Mouse (Mus musculus): ENCODE data around the gene Arhgap33. TPM values are rescaled to one million over a fixed set of nuclear protein-coding genes. Genes with fewer than 3 reads are reported as not detected.
"Not testable (repeated sequence)": the region's sequence is repeated elsewhere in the genome, so short reads cannot be mapped to it uniquely, and the experiment has no call there.

Gene Arhgap33
- total RNA-seq, 2 experiments from 2014 or later: 0.74 to 1.1 TPM

GRCm38 (mm10) chr7:30495506-30496042 lies 39.3 kb downstream of the Arhgap33 start:
- DNase-seq: not testable (repeated sequence)

DNA sequence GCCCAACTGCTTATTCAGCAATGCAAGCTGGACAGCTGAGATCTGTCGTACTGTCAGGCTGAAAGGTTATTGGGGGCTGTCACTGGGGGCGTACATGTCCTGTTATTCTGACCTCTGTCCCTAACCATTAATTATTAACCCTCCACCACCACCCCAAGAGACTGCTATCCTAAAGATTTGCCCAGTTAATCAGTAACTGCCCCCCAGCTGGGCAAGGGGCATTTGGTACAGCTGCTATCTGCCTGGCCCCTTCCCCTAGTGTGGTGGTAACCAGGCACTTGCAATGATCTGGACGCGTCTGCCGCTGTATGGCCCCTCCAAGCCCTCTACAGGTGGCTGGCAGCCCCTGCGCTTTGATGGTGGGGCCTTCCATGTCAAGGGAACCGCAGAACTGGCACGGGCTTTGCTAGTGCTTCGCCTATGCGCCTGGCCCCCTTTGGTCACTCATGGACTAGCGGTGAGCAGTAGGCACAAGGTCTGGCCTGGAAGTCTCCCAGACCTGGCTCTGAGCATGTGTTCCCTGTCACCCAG lies 41.4 kb downstream of the Arhgap33 start, which contains the start of gene Prodh2:
Gene Prodh2, plus strand, starts transcription at position 222 of the 531 bp plus-strand sequence.
- DNase-seq: no peak

DNA sequence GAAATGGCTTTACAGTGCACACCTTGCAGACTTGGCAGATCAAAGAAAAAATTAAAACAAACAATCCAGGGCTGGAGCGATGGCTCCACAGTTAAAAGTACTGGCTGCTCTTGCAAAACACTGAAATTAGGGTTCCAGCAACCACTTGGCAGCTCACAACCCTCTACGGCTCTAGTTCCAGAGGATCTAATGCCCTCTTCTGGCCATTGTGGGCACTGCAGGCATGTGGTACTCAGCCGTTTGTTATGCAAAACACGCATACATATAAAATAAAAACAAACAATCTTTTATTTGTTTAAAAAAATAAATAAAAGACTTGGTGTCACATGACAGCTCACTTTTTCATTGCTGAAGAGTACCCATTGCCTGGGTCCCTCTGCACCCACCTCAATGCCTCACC lies 42.1 kb downstream of the Arhgap33 start:
- peak; percentile 50 for DNase-seq

DNA sequence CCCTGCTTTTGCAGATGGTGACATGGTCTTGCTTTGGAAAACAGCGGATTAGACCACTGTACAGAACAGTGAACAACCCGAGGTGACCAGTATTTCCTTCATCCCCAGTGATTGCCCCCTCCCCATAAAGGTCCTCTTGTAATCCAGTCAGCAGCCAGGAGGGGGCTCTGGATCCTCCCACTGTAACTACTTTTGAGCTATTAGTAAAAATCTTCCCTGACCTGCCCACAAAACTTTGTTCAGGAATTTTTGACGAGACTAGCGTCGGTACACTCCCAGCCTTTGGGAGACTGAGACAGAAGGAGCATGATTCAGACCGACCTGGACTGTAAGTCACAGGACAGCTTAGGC lies 43.9 kb downstream of the Arhgap33 start:
- no peak for DNase-seq

DNA sequence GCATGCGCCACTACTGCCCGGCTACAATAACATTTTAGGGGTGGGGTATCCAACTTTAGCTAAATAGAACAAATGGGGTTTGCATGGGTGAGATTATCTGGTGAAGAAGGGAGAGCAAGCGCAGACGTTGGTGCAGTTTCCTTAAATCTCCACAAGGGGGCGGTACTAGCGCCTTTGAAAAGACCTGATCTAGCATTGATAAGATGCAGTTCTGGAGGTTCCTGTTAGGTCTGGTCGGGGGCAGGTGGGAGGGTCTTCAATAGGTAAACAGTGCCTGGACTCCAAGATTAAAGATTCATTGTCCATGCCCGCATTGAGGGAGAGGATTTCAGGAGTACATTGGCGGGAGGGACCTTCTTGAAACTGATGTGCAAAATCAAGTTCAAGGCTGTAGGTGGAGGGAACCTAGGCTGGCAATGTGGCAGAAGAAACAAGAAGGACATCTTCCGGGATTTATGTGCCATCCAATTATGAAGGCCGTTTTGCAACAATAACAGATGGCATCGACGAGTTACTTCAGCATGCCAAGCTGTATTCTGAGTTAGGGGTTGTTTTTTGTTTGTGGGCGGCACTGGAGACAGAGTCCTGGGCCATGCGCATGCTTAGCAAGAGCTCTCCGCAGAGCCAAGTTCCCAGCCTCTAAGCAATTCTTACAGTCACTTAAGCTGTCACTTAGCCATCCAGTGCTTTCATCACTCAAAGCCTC lies 44.5 kb downstream of the Arhgap33 start:
- no peak for DNase-seq

- no peak for DNase-seq
These were observed 50.6 kb downstream of the Arhgap33 start for GRCm38 (mm10) chr7:30484250-30484649.

GRCm38 (mm10) chr7:30477415-30478381 lies 57.2 kb downstream of the Arhgap33 start:
- no peak for DNase-seq

GRCm38 (mm10) chr7:30476136-30476535 lies 58.7 kb downstream of the Arhgap33 start:
- DNase-seq: not testable (repeated sequence)

DNA sequence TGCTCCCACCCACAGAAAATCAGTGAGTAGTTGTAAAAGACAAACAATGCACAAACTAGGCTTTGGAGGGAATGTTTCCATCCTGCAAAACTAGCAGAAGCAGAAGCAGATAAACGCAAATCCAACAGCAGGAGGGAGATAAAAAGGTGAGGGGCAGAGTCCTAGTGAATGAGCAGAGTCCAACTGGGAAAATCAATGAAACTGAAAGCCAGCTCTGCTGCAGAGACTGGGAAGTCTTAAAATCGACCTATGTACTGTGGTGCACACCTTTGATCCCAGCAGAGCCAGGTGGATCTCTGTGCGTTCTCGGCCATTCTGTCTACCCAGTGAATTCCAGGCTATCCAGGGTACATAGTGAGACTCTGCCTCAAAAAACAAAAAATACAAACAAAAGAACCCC lies 59.9 kb downstream of the Arhgap33 start:
- DNase-seq: no peak

- DNase-seq: no peak
These were observed 62.4 kb downstream of the Arhgap33 start for GRCm38 (mm10) chr7:30472411-30472810.

Small RNAs within 50 kb of the gene (microRNA-seq; reads per million reads assigned to microRNA genes)
- 0.74 to 3.7 reads per million in 2 experiments for gene Gm38670 (ENCODE audit: borderline replicate concordance in 2 of 2)

Other genes starting within 250 kb of the Arhgap33 start
- 10 to 100 TPM in 1 of 2 experiments, 1 to 10 TPM in 1; 4.2 to 10.6 TPM for gene Clip3, start 243.3 kb downstream of the Arhgap33 start, total RNA-seq (2021)
- gene Alkbh6, start 226.3 kb downstream of the Arhgap33 start, total RNA-seq (2021): 10 to 100 TPM; 18.6 to 18.8 TPM
- 1 to 10 TPM; 1.2 to 1.4 TPM for gene Syne4, start 220.3 kb downstream of the Arhgap33 start, total RNA-seq (2021)
- under 1 TPM; 0.31 to 0.46 TPM for gene E130208F15Rik, start 213.3 kb downstream of the Arhgap33 start, total RNA-seq (2021)
- 1 to 10 TPM; 6.5 to 7.3 TPM for gene Sdhaf1, start 211.2 kb downstream of the Arhgap33 start, total RNA-seq (2021)
- 1 to 10 TPM; 2.5 to 2.6 TPM for gene Lrfn3, start 172.3 kb downstream of the Arhgap33 start, total RNA-seq (2021)
- 1 to 10 TPM; 5.8 to 6.5 TPM for gene Tyrobp, start 121.3 kb downstream of the Arhgap33 start, total RNA-seq (2021)
- gene Hcst, start 115.2 kb downstream of the Arhgap33 start, total RNA-seq (2021): not detected
- under 1 TPM in 1 of 2 experiments, not detected in 1; 0.27 TPM for gene Nfkbid, start 113.3 kb downstream of the Arhgap33 start, total RNA-seq (2021)
- under 1 TPM; 0.72 to 0.95 TPM for gene Aplp1, start 89.5 kb downstream of the Arhgap33 start, total RNA-seq (2021)
- not detected for gene Kirrel2, start 77.4 kb downstream of the Arhgap33 start, total RNA-seq (2021)
- gene Nphs1, start 76.7 kb downstream of the Arhgap33 start, total RNA-seq (2021): not detected
- gene Prodh2, start 41.4 kb downstream of the Arhgap33 start, total RNA-seq (2021): not detected
- 1,000 to 10,000 TPM; 1,175 to 3,096 TPM for gene Hspb6, start 17.1 kb upstream of the Arhgap33 start, total RNA-seq (2021)
- 1 to 10 TPM; 3.0 to 6.4 TPM for gene Proser3, start 17.2 kb upstream of the Arhgap33 start, total RNA-seq (2021)
- gene Lin37, start 24.8 kb upstream of the Arhgap33 start, total RNA-seq (2021): 10 to 100 TPM in 1 of 2 experiments, 1 to 10 TPM in 1; 8.4 to 10.3 TPM
- 10 to 100 TPM; 54.1 to 55.6 TPM for gene U2af1l4, start 28.2 kb upstream of the Arhgap33 start, total RNA-seq (2021)
- gene Gm49396, start 28.3 kb upstream of the Arhgap33 start, total RNA-seq (2021): 1 to 10 TPM; 1.6 to 2.2 TPM
- gene Psenen, start 28.6 kb upstream of the Arhgap33 start, total RNA-seq (2021): 10 to 100 TPM; 91.2 to 92.1 TPM
- gene Igflr1, start 30.4 kb upstream of the Arhgap33 start, total RNA-seq (2021): under 1 TPM; 0.46 to 0.75 TPM
- gene Kmt2b, start 53.7 kb upstream of the Arhgap33 start, total RNA-seq (2021): 10 to 100 TPM; 12.3 to 14.0 TPM
- gene Zbtb32, start 63.8 kb upstream of the Arhgap33 start, total RNA-seq (2021): not detected
- gene Upk1a, start 77.8 kb upstream of the Arhgap33 start, total RNA-seq (2021): not detected
- gene Cox6b1, start 91.1 kb upstream of the Arhgap33 start, total RNA-seq (2021): 1,000 to 10,000 TPM; 1,459 to 1,684 TPM
- not detected for gene Etv2, start 100.8 kb upstream of the Arhgap33 start, total RNA-seq (2021)
- gene Rbm42, start 115.3 kb upstream of the Arhgap33 start, total RNA-seq (2021): 10 to 100 TPM; 37.2 to 40.1 TPM
- gene Haus5, start 129.9 kb upstream of the Arhgap33 start, total RNA-seq (2021): 1 to 10 TPM; 3.5 to 5.1 TPM
- 1 to 10 TPM; 2.3 to 3.4 TPM for gene Pmis2, start 136.5 kb upstream of the Arhgap33 start, total RNA-seq (2021)
- not detected for gene 2200002J24Rik, start 163.9 kb upstream of the Arhgap33 start, total RNA-seq (2021)
- under 1 TPM; 0.33 to 0.75 TPM for gene Atp4a, start 177.1 kb upstream of the Arhgap33 start, total RNA-seq (2021)
- 100 to 1,000 TPM; 283 to 405 TPM for gene Tmem147, start 194.5 kb upstream of the Arhgap33 start, total RNA-seq (2021)
- not detected for gene Gapdhs, start 208.6 kb upstream of the Arhgap33 start, total RNA-seq (2021)
- gene Sbsn, start 216.4 kb upstream of the Arhgap33 start, total RNA-seq (2021): 1 to 10 TPM; 2.3 to 5.6 TPM
- gene Dmkn, start 228.7 kb upstream of the Arhgap33 start, total RNA-seq (2021): under 1 TPM; 0.43 to 0.51 TPM